Mouse (Mus musculus): ENCODE results near the gene 6430628N08Rik.

The 6430628N08Rik gene

GRCm38 (mm10) chr4:115940681-115941080 lies 50.2 kb downstream of the 6430628N08Rik start:
- DNase-seq, result no peak

GRCm38 (mm10) chr4:115941242-115941820 lies 50.9 kb downstream of the 6430628N08Rik start:
- DNase-seq, result no peak

GRCm38 (mm10) chr4:115943669-115944314 lies 53.3 kb downstream of the 6430628N08Rik start:
- DNase-seq, result no peak

Data from kidney, postnatal 36 days (tissue).